Mouse (Mus musculus) cortical plate, adult 2 months (tissue): ENCODE results near the gene Ppfibp2.

Experiments used
- CTCF ChIP-seq: fragments of 200-500 bp; IDR thresholded peaks from 2 replicates; pipeline ENCODE4 v1.5.1; 2011; ENCODE audit warnings: mild to moderate bottlenecking, control low read depth, low read length; ENCODE audit not compliant: insufficient read depth; ENCODE audit errors: extremely low read depth
- POLR2A ChIP-seq: fragments of 200-500 bp; IDR thresholded peaks from 2 replicates; pipeline ENCODE4 v1.6.1; 2011; ENCODE audit warnings: mild to moderate bottlenecking, low read length, control low read depth; ENCODE audit not compliant: insufficient read depth; ENCODE audit errors: extremely low read depth

DNA sequence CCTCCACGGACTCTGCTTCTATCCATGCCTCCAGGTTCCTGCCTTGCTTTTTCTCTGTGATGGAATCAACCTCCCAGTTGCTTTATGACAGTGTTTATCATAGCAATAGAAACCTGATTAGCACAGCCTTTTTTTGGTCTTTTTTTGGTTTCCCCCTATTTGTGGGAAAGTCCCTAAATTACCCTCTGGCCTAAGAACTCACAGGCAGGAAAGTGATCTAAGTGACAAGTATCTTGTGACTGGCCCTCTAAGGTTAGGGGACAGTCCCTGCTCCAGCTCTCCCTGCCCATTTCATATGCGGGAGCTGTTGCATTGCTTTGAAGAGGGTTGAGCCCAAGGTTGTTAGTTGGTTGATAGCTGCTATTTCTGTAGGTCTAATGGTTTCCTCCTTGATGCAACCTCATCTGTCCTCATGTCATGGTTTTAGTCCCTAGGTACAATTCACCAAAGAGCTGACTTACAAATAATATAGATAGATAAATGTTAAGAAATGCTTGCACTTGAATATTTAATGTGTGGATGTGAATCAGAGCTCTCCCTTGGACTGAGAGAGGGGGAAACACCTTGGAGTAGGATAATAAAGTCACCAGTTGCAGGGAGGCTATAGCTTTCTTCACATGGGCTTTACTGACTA, 14.7 kb downstream of the Ppfibp2 start:
- TF ChIP-seq CTCF, result no peak
- no peak for TF ChIP-seq POLR2A
